Mouse (Mus musculus) cerebellum, adult 9-11 months (tissue): ENCODE measurements around the gene Cfap77.
"Not testable (repeated sequence)": the region's sequence is repeated elsewhere in the genome, so short reads cannot be mapped to it uniquely, and the experiment has no call there.

Experiments
- DNase-seq: peaks from one replicate; pipeline ENCODE4 v3.0.0; 2022

Gene Cfap77

DNA sequence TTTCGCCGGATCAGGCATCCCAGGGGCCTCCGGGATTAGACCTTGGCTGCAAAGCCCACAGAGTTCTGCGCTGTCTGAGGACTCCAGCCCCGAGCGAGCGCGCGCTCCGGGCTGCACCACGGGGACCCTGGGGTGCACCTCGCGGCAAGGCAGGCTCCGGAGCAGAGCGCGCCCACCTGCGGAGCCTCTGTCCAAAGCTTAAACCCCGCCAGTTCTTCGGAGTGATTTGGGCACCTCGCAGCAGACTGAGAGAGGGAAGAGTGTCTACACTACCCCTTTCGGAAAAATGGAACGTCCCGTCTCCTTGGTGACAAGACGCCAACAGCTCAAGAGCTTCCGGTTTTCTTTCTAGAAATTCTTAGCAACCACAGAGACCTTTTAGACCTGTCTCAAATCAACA lies at the start of gene Cfap77:
Gene Cfap77, minus strand, starts transcription at position 76 of the 400 bp plus-strand sequence.
- DNase-seq: no peak

DNA sequence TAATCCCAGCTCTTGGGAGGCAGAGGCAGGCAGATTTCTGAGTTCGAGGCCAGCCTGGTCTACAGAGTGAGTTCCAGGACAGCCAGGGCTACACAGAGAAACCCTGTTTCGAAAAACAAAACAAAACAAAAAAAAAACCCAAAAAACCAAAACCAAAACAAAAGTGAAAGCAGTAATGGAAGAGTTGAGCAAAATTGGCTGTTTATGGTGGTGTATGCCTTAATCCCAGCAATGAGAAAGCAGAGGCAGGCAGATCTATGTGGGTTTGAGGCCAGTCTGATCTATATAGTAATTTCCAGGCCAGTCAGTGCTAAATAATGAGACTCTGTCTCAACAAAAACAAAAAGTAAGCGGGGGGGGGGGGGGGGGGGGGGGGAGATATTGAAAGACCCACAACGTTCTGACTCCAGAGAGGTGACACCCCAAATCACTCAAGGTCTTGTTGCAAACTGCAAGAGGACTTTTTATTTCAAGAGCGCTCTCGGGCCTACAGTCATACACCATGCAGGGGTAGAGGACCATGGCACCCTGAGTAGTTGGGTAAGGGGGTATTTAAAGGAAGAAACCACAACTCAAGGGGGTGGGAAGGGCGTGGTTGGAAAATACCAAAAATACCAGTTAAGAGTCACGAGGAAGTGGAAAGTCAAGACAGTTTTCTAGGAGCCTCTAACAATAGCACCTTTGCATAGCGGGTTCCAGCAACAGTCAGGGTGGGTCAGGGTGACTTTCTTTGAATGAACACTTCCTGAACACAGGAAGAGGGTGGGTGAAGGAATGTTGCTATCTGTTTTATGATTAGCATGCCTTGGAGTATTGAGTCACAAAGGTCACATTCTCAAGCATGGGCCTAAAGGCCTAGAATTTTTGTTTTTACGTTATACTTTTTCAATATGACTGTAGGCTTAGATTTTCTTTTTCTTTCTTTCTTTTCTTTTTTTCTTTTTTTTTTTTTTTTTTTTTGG lies 47.8 kb upstream of the Cfap77 start:
- DNase-seq: not testable (repeated sequence)

DNA sequence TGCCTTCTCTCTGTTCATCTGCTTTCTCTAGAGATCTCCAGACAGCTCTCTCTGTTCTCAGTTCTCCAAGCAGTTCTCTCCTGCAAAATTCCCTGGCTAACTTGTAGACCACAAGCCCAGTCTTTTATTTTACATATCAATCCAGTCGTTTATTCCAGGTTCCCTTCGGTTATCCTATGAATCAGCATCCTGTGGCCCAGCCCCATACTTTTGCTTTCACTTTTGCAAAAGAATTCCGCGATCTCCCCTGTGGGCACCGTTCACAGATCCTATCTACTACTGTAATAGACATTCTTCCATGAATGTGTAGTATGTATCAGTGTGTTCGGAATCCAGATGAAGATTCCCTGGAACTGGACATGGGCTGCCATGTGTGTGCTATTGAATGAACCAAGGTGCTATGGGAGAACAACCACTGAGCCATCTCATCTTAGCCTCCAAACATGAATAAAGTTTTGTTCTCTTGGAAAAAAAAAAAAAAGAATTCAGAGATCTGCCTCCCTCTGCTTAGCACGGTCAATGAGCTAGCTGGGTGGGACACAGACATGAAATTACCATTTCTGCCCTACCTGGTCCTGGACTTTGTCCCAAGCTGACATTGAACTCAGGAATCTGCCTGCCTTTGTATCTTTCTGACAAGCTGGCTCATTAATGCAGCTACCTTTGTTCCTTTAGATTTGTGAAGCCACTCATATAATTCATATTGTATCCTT lies 46.1 kb upstream of the Cfap77 start:
- no peak for DNase-seq

DNA sequence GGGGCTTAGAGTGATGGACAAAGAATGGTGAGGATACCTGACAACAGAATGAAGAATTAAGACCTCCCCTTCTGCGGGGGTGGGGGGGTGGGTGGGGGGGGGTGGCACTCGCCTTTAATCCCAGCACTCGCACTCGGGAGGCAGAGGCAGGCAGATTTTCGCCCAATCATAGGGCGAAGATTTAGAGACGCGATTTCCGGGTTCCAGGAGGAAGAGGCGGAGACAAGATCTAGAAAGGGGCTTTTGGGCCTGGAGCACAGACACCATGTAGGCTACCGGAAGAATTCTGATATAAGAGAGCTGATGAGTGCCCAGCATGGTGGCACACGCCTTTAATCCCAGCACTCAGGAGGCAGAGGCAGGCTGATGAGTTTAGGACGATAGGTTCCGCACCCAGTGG lies 44.8 kb upstream of the Cfap77 start:
- no peak for DNase-seq

DNA sequence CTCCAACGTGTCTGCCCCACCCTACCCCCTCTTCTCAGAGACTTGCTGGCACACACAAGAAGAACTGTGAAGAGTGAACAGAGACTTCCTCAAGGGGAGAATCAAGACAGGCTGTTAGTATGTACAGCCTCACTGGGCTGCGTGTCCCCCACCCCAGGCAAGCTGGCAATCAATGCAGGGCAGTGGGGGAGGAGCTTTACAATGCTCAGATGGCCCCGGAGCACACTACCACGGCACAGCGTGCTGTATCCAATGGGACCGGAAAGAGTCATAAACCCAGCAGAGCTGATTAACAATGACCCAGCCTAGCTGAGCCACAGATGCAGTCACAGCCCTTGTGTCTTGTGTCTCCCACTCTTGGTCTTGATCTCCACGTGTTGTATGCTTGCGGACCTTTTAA lies 43.9 kb upstream of the Cfap77 start:
- no peak for DNase-seq

DNA sequence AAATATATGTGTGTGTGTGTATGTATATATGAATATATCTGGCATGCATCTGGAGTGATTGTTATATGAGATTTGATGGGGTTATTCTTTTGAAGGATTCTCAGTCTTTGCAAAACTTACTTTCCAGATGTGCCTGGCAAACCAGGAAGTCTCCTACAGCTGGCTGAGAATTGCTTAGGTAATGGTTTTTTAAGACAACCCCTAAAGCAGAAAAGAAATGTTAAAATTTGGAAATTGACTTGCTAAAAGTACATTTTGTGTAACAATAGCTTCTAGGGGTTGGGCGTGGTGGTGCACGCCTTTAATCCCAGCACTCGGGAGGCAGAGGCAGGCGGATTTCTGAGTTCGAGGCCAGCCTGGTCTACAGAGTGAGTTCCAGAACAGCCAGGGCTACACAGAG lies 43.1 kb upstream of the Cfap77 start:
- not testable (repeated sequence) for DNase-seq

DNA sequence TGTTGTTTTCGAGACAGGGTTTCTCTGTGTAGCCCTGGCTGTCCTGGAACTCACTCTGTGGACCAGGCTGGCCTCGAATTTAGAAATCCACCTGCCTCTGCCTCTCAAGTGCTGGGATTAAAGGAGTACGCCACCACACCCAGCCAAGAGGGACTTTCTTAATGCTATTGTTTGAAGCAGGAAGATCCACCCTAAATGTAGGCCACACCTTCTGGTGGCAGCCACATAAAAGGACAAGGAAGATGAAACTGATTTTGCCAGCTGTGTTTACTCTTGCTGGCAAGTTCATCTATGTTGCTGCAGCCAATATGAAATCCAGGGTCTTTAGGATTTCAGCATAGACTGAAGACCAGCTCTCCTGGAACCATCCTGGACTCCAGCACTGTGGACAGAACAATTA lies 42.6 kb upstream of the Cfap77 start:
- DNase-seq: no peak

DNA sequence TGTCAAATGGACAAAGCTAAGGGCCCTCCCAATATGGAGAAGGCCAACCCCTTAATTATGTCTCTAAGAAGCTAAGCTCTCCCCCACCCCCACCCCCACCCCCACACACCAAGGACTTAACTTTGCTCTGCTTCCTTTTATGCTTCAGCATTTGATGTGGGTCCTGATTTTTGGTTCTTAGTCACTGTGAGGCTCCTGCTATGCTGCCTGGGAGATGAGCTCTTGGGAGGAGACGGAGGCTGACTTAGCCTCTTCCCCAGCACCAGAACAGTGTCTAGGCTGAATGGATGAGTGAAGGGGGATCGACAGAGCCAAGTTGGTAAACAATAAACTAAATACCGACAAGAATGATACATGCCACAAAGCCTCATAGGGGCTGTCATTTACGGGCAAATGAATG lies 41.9 kb upstream of the Cfap77 start:
- DNase-seq: no peak

DNA sequence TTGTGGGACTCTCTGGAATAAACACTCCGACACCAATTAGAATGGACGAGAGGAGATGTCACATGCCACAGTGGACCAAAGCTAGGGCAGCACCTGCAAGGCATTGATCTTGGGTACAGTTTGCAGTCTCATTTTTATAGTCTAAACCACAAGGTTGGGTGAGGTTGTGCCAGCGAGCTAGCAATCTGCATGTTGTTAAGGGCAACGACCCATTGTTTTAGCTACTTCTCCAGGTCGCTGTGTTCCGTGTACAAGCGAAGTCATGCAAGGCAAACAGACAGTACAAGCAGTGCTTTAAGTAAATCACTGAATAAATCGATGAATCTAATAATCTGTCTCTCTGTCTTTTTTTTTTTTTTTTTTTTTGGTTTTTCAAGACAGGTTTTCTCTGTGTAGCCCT lies 40.8 kb upstream of the Cfap77 start:
- DNase-seq: no peak

DNA sequence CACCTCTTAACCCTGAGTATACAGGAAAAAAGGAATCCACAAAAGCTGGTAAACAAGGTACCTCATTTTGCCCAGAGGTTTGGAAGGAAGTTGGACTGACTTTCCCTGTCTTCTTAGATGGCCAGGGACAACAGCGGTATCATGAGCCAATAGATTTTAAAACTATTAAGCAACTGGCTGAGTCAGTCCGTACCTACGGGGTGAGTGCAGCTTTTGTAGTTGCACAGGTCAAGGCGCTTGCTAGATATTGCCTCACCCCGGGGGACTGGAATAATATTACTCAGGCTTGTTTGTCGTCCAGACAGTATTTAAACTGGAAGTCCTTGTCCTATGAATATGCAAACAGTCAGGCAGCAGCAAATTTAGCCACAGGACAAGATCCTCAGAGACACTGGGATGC lies 34.4 kb upstream of the Cfap77 start:
- not testable (repeated sequence) for DNase-seq

DNA sequence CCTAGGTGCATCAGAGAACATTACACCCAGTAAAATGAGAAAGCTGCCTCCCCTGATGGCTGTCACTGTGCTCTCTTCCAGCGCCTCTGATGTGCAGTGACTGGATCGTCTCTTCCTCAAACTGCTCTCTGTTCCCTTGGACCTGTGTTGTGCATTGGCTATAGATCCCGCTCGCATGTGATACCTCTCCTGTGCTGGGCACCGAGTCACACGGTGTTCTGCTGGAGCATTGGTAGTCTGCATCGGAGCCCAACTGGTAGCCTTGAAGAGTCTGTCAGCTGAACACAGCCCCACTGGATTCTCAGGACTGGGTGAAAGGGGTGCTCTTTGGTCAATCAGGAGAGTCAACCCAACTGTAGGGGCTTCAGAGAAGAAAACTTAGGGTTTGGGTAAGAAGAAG lies 31.2 kb upstream of the Cfap77 start:
- DNase-seq: no peak

DNA sequence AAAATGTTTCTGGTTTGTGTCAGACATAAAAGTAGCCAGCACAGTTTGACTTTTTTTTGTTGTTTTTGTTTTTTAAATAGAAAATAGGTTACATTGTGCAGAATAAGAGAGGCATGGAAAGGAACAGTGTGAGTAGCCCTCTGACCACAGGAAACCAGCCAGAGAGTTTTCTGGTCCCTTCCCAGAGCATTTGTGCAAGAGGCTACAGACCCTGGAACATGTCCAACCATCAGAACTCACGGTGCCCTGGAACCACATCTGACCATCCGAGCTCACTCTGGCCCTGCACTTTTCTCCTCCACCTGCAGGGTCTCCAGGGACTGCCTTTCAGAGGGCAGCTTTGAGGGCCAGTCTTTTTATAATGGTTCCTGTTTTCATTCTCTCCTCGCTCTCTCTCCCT lies 27.1 kb upstream of the Cfap77 start:
- no peak for DNase-seq

DNA sequence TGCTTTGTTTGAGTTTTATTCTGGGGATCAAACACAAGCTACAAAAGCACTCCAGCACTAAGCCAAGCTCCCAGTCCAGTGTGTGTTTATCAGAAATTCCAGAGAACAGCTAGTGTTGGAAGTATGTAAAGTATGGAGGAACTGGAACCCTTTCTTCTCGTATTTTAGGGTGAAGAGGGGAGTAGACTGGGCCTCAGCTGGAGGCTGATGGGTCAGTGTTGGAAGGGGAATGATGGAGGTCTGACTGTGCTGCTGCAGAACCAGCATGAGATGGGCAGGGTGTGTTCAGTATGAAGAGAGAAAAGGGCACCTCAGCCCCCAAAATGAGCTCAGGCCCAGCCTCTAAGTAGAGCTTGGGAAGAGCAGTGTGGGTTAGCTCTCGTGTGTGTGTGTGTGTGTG lies 21.4 kb upstream of the Cfap77 start:
- no peak for DNase-seq

DNA sequence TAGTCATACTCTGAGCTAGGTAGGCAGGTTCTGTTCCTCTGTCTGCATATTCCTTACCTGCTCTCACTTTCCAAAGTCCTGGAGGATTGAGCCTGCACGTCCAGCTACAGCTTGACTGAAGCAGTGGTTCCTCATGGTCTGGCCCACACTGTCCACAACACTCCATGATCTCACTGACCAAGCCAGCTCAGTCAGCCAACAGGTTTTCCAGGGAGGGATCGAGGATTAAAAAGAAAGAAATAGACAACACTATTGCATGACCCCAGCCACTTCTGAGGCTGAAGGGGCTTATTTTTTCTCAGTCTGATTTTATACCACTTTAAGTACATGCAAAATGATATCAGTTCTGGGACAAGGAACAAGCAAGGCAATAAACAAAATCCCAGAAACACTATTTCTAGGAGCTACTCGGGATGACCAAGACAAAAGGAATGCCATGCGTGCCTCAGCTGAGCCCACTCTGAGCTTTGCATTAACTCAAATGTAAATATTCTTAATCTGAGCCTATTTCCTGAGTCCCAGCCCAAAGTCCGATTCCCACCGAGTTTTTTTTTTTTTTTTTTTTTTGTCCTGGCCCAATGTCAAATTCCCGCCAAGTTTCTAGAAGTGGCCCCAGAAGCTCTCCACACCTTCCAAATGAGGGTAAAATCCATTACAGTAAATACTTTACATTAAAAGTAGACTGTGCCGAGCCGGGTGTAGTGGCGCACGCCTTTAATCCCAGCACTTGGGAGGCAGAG lies 20.6 kb upstream of the Cfap77 start:
- DNase-seq: no peak

DNA sequence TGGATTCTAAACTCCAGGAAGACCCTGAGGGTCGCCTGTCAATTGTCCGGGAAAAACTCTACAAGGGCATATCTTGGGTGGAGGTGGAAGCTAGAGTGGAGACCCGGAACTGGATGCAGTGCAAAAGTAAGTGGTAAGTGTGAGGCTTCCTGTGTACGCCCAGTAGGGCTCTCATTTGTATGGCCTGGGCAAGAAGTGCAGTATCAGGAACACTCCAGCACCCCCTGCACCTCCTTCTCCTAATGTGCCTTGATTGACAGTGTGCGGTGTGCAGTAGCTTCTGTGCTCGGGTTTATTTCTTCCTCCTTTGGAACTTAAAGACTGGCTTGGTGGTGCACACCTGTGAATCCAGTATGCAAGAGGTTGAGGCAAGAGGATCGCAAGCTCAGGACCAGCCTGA lies 19.8 kb upstream of the Cfap77 start:
- no peak for DNase-seq

DNA sequence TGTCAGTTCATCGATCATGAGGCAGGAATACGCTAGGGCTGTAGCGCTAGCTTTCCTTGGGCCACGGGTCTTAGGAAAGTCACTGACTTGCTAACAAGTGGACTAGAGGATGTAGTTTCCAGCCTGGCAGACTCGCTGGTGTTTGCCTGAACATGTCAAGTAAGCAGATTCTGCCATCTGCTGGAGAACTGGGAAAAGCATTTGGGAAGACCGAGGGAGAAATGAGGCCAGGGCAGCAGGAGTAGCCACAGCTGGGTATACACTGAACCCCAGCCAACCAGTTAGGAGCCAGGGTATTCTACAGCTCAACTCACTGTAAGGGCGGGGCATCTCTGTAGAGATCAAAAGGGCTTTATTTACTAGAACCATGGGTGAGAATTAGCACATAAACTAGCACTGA lies 11.5 kb upstream of the Cfap77 start:
- no peak for DNase-seq

DNA sequence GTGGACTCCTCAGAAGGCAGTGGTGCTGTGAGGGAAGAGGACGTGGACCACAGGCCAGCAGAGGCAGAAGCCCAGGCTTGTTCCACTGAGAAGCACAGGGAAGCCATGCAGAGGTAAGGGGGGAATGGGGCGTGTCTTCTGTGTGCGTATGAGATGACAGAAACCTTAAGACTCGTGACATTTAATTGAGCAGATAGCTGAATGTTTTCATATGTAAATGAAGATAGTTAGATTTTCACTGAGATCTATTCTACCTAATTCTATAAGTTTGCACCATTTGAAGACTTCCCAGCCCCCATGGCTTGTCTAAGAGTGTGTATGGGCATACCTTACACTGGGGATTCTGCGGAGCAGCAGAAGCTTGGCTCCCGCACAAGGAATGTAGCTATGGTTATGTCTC lies 10.9 kb upstream of the Cfap77 start:
- no peak for DNase-seq

DNA sequence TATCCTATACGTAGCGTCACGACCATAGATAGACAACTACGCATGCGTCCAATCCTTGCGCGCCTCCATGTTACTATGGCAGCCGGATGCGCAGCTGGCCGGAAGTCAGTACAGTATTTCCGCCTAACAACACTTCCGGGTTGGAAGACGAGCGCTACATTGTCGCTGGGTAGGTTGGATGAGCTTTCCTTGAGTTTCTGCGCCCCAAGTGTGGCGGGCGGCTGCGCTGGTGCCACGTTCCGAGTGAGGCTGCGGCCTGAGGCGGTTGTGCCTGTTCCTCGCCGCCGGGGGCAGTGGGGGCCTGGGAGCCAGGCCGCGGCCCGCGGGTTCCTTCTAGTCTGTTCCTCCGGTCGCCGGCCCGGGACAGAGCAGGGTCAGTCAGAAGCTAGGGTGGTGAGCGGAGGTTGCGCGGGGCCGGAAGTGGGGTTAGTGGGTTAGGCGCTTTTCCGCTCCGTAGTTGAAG lies 5.3 kb upstream of the Cfap77 start, which contains the start of gene Ttf1:
Gene Ttf1, plus strand, starts transcription at position 128 of the 463 bp plus-strand sequence.
- peak; percentile 92 for DNase-seq

DNA sequence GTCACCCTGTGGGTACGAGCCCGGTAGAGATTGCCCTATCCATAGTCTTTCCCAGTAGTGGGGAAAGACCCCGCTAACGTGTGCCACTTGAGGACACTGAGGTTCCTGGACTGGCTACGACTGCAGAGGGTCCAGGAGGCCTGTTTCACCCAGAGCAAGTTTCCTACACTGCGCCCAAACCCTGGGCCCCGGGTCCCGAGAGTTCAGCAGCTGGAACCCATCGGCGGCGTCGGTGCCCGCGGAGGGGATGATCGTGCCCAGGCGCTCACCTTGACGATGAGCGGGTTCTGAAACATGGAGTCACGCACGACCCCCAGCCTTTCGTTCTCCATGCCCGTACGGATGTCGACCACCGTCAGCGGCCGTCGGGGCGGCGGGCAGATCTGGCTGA lies 326 bp downstream of the Cfap77 start:
- no peak for DNase-seq

DNA sequence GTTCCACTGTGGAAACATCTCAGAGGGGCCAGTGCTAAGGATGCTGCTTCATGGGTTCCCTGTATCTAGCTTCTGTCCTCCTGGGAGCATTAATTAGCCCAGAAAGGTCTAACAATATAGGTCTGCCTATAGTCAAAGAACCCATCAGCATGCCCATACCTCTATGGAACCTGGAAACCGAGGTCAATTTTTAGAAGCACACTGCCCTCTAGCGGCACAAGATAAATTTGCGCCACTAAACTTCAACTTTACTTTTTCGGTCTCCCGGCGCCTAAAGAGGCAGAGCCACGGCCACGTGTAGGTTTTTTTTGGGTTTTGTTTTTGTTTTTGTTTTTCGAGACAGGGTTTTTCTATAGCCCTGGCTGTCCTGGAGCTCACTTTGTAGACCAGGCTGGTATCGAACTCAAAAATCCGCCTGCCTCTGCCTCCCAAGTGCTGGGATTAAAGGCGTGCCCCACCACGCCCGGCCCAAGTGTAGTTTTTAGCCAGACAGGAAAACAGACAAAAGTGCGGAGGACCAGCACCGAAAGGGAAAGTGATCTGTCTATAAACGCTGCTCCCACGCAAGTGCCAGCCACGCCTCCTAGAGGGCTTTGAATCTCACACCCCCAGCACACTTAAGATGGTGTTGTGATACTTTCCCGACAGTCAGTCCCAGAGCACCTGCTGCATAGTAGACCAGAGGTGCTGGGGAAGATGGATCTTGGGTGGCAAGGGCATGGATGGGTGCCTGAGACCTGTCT lies 893 bp downstream of the Cfap77 start:
- DNase-seq: peak; percentile 33

DNA sequence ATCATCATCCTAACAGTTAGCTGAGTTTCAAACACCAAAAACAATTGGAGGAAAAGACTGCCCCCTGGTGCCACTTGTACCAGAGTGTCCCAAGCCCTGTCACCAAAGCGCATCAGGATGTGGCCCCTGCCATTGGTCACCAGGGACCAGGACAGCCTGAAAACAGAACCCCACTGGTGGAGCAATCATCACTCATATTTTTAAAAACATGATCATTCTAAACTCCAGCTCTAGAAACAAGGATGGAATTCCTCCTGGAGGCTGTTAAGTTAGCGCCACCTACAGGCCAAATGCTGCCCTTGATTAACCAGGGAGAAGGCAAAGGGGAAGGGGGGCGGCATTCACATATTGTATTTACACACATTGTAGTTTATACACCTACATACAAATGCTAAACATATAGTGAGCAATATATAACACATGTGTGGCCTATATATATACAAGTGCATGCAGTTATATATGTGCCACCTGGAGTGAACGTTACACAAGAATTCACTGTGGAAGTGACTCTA lies 1.9 kb downstream of the Cfap77 start:
- no peak for DNase-seq

DNA sequence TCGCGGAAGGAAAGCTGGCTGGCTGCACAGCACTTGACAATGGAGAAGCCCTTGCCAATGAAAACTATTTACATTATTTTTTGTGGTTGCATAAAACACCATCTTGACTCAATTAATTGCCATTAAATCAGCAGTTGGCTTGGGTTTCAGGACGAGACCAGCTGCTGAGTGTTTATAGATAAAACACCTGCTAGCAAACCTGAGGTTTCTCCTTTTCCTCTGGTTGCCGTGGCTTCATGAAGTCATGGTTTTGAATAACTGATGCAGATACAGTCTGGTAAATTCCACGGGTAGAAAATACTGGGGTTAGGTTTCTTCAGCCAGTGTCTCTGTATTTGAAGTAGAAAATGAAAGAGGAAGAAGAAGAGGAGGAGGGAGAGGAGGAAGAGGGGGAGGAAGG lies 2.9 kb downstream of the Cfap77 start:
- no peak for DNase-seq
